Mouse (Mus musculus) limb, embryonic 15.5 days (tissue): ENCODE measurements around the gene Pnma1. TPM values are rescaled to one million over a fixed set of nuclear protein-coding genes. Genes with fewer than 3 reads are reported as not detected.

Experiments
- ATAC-seq: fragments of 200-750 bp; cut with Nextera tagmentation; 2 replicates; pipeline ENCODE4 v1.8.0; 2017; ENCODE audit warnings: low read depth, moderate TSS enrichment; ENCODE audit not compliant: insufficient number of reproducible peaks, low FRiP score, low TSS enrichment
- H3K27ac ChIP-seq: fragments of 300-500 bp; sonication (generic); 2 replicates; pipeline ENCODE4 v1.5.1; 2015; ENCODE audit warnings: moderate library complexity, mild to moderate bottlenecking, inconsistent platforms
- H3K27me3 ChIP-seq: fragments of 300-500 bp; sonication (generic); 2 replicates; pipeline ENCODE4 v1.6.1; 2015; ENCODE audit warnings: inconsistent platforms
- H3K36me3 ChIP-seq: fragments of 300-500 bp; sonication (generic); 2 replicates; pipeline ENCODE4 v1.6.1; 2015; ENCODE audit warnings: inconsistent platforms
- H3K4me1 ChIP-seq: fragments of 300-500 bp; sonication (generic); 2 replicates; pipeline ENCODE4 v1.6.1; 2015; ENCODE audit warnings: inconsistent platforms
- H3K4me2 ChIP-seq: fragments of 300-500 bp; sonication (generic); 2 replicates; pipeline ENCODE4 v1.6.1; 2015; ENCODE audit warnings: mild to moderate bottlenecking, inconsistent platforms
- H3K4me3 ChIP-seq: fragments of 300-500 bp; sonication (generic); 2 replicates; pipeline ENCODE4 v1.5.1; 2015; ENCODE audit warnings: mild to moderate bottlenecking, inconsistent platforms
- H3K9ac ChIP-seq: fragments of 300-500 bp; sonication (generic); 2 replicates; pipeline ENCODE4 v1.6.1; 2015; ENCODE audit warnings: inconsistent platforms
- H3K9me3 ChIP-seq: fragments of 300-500 bp; sonication (generic); 2 replicates; pipeline ENCODE4 v1.6.1; 2016; ENCODE audit warnings: inconsistent platforms
- WGBS: fragments of 180-500 bp; shearing (Covaris S2); methylation state at CpG from one replicate; pipeline ENCODE4 v1.1.7; 2015; 5-methylcytosine and 5-hydroxymethylcytosine counted together
- polyA plus RNA-seq: library from polyadenylated mRNA; unstranded; fragments of >200 nt; fragmentation: Nextera tagmentation; extraction: Ambion mirVana; gene quantifications from 2 replicates; pipeline ENCODE4 v1.2.1, GENCODE M21; 2015

Gene Pnma1
- polyA plus RNA-seq, 1 experiment from 2014 or later, result 0.93 TPM

DNA sequence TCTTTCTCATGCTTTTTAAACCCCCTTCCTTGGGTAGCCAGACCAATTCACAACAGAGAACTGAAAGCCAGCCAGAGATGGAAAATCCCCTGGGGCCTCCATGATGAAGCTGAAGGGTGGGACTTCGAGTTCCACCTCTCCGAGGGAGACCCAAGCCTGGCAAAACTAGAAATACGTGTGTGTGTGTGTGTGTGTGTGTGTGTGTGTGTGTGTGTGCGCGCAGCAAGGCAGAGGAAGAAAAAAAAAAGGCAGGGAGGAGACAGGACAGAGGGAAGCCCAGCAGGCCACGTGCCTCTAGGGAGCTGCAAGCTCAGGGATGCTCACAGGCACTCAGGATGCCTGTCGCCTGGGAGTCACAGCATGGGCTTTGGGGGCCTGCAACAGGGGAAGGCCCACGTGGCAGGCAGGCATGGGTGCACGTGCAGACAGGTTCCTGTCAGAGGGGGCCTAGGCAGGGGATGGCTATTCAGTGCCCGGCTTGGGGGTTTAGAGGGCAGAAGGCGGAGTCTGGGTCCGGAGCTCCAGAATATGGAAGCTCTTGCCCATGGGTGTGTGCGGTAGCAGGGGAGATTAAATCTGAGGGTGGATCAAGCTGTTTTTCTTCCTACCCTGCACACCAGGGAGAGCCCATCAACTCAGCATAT lies 28.0 kb upstream of the Pnma1 start:
- WGBS, result 9% methylated on average over 12 of the region's 13 CpGs
- no peak for ATAC-seq
- Histone ChIP-seq H3K36me3 (peaks cover 29% of the 10 kb centered on the region), H3K9me3 (no peaks in the 10 kb centered on the region), H3K27me3 (no peaks in the 10 kb centered on the region), H3K4me1 (peaks cover 85% of the 10 kb centered on the region), H3K9ac (peak overlapping the region; percentile 47), H3K4me2 (peak overlapping the region; percentile 64), H3K4me3 (peak overlapping the region; percentile 44), H3K27ac (peak overlapping the region; percentile 92)

DNA sequence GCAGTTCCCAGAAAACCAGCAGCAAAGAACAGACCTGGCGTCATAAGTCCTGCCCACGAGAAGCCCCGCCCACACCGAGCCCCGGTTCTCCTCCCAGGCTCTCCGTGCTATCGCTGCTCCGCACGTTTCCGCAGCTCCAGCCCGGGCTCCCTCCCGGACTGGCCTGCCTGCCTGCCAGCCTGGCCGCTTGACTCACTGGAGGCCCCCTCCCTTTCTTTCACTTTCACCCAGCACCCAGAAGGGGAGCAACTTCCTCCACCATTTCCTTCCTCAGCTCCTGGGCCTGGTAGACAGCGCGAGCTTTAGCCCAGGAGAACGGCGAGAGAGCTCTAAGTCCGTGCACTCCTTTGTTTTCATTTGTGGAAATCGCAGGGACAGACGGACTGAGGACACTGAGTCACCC lies 27.4 kb upstream of the Pnma1 start:
- H3K27me3 ChIP-seq, result no peaks in the 10 kb centered on the region
- H3K27ac ChIP-seq, result peak overlapping the region; percentile 92
- H3K4me1 ChIP-seq, result peaks cover 79% of the 10 kb centered on the region
- peak; percentile 45 for ATAC-seq
- H3K4me3 ChIP-seq, result peak overlapping the region; percentile 44
- peaks cover 32% of the 10 kb centered on the region for H3K36me3 ChIP-seq
- WGBS, result under 1% methylated on average over 20 of the region's 20 CpGs
- peak overlapping the region; percentile 47 for H3K9ac ChIP-seq
- peak overlapping the region; percentile 64 for H3K4me2 ChIP-seq
- H3K9me3 ChIP-seq, result no peaks in the 10 kb centered on the region

DNA sequence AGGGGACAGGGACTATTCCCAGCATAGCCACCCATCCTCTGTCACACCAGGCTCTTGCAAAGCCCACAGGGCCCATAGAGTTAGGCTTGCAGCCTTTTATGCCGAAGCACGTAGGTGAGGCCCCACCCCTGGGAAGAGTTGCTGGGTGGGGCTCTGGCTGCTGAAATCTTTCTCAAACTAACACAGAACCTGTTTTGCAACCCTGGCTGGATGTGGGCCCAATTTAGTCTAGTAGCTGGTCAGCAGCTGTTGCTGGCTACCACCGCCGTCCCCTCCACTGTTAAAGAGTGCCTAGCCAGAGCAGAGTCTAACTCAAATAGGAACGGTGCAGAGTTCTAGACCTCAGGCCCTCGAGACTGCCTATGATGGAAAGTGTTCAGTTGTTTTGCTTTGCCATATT lies 26.6 kb upstream of the Pnma1 start:
- 52% methylated on average over 6 of the region's 6 CpGs for WGBS
- no peak for ATAC-seq
- H3K4me2 ChIP-seq, result peak overlapping the region; percentile 64
- H3K4me1 ChIP-seq, result peaks cover 71% of the 10 kb centered on the region
- peak overlapping the region; percentile 92 for H3K27ac ChIP-seq
- H3K4me3 ChIP-seq, result 0 out of 2 replicates have a peak overlapping the region, but pooled peaks have one; percentile 44
- H3K27me3 ChIP-seq, result no peaks in the 10 kb centered on the region
- H3K9ac ChIP-seq, result no peak overlapping the region
- peaks cover 36% of the 10 kb centered on the region for H3K36me3 ChIP-seq
- H3K9me3 ChIP-seq, result no peaks in the 10 kb centered on the region

DNA sequence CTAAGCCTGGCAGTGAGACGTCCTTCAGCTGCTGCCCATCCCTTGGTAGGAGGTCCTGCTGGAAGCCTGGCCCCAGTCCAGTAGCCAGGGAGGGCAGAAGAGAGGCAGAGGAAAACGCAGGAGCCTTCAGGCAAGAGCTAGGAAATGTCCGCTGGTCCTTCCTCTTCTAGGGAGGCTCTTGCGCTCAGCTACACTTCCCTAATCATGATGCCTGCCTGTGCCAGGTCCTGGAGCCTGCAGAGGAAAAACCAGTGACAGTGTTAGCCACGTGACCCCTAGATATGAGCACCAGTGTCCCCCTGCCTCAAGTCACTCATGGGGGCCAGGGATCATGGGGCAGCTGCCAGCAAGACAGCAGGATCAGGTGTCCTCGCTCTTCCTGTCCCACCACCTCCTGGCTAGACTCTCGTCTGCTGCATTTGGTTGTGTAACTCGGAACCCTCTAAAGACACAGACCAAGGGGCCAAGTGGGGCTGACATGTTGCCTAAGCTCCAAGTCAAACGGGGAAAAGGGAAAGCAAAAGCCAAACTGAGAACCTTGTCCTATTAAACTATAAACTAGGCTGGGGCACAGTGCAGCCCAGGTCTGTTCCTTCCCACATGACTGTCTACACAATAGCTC lies 26.0 kb upstream of the Pnma1 start:
- H3K27me3 ChIP-seq, result no peaks in the 10 kb centered on the region
- no peaks in the 10 kb centered on the region for H3K9me3 ChIP-seq
- peak overlapping the region; percentile 92 for H3K27ac ChIP-seq
- H3K36me3 ChIP-seq, result peaks cover 42% of the 10 kb centered on the region
- 66% methylated on average over 9 of the region's 9 CpGs for WGBS
- peak overlapping the region; percentile 64; the same call in 1 of the 2 replicates for H3K4me2 ChIP-seq
- ATAC-seq, result no peak
- H3K4me3 ChIP-seq, result no peak overlapping the region
- peaks cover 66% of the 10 kb centered on the region for H3K4me1 ChIP-seq
- H3K9ac ChIP-seq, result no peak overlapping the region

DNA sequence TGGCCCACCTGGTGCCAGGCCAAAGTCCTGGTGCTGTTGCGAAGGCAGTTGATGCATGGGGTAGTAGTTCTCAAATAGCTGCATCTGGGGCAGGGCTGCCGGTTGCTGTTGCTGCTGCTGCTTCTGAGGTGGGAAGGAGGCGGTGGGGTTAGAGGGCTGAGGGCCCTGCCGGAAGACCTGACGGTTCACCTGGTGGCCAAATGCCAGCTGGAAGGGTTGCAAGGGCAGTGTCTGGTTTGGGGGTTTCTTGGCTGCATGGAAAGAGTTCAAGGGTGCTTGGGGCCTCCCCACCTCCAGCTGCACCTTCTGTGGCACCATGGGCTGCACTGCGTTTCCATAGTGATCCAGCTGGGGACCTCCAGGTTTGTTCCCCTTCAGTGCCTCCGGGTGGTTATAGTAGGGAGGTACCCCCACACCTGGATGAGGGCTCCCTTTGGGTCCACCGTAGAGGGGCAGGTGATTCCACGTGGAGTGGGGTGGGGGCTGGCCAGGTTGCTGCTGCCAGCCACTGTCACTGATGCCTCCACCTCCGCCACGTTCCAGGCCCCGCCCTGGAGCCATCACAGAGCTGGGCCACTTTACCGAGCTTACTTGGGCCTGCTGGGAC lies 25.1 kb upstream of the Pnma1 start:
- Histone ChIP-seq H3K27ac (peak overlapping the region; percentile 92), H3K4me2 (no peak overlapping the region), H3K4me3 (no peak overlapping the region), H3K36me3 (peaks cover 42% of the 10 kb centered on the region), H3K9ac (no peak overlapping the region), H3K27me3 (no peaks in the 10 kb centered on the region), H3K4me1 (peaks cover 57% of the 10 kb centered on the region), H3K9me3 (no peaks in the 10 kb centered on the region)
- ATAC-seq, result no peak
- WGBS, result 81% methylated on average over 13 of the region's 13 CpGs

DNA sequence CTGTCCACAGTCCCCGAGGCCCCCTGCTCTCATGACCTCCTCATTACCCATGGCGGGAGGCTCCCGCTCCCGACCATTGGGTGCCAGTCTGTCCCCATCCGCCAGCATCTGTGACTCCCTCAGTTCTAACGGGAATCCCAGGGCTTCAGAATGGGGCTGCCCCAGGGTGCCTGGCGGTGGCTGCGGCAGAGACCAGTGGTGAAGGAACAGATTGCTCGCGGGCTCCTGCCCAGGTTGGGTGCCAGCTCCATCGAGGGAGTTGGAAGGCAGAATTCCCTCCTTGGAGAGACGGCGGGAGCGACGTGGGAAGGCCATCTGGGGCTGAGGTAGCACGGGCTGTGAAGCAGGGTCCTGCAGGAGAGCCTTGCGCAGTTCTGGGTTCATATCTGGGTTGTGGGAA lies 24.6 kb upstream of the Pnma1 start:
- peaks cover 52% of the 10 kb centered on the region for H3K4me1 ChIP-seq
- H3K27ac ChIP-seq, result no peak overlapping the region
- H3K9me3 ChIP-seq, result no peaks in the 10 kb centered on the region
- no peak overlapping the region for H3K9ac ChIP-seq
- H3K4me2 ChIP-seq, result no peak overlapping the region
- H3K27me3 ChIP-seq, result no peaks in the 10 kb centered on the region
- H3K4me3 ChIP-seq, result no peak overlapping the region
- ATAC-seq, result no peak
- 90% methylated on average over 17 of the region's 17 CpGs for WGBS
- peaks cover 42% of the 10 kb centered on the region for H3K36me3 ChIP-seq

DNA sequence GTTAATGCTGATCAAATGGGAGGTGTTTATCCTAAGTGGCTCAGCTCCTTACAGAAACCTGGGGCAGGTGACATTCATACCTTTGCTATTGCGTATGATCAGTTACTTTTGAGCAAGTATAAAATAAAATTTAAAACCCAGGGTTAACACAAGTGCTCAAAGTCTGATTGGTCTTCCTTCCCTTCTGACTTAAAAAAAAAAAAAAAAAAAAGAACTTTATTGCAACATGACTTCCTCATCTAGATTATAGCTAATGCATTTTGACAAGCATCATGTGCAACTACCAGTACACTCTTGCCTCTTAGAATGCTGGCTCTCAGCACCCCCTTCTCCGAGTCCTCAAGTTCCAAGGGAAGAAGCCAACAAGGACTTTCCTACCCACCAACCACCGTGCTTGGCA lies 23.9 kb upstream of the Pnma1 start:
- Histone ChIP-seq H3K4me1 (peaks cover 46% of the 10 kb centered on the region), H3K9me3 (no peaks in the 10 kb centered on the region), H3K4me2 (no peak overlapping the region), H3K27me3 (no peaks in the 10 kb centered on the region), H3K9ac (no peak overlapping the region), H3K4me3 (no peak overlapping the region), H3K27ac (no peak overlapping the region), H3K36me3 (peaks cover 42% of the 10 kb centered on the region)
- WGBS, result 89% methylated on average over 3 of the region's 3 CpGs
- ATAC-seq, result no peak

DNA sequence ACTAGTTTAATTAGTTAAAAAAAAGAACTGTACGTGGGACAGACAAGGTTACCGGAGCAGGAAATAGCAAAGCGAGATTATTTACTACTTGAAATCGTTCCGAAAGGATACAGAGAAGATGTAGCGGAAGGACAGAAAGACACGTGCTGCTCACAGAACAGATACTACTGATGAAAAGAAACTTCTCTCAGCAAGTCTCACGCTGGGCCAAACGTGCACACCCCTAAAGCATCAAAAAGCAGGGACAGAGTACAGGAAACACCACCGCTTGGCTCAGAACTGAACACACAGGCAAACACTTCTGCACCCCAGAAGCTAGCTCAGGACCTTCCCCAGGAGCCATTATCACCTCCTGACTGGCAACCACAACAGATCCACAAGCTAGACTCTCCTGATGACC lies 22.3 kb upstream of the Pnma1 start:
- WGBS, result 85% methylated on average over 10 of the region's 10 CpGs
- no peak for ATAC-seq
- H3K36me3 ChIP-seq, result peaks cover 46% of the 10 kb centered on the region
- no peak overlapping the region for H3K27ac ChIP-seq
- H3K4me3 ChIP-seq, result no peak overlapping the region
- H3K4me1 ChIP-seq, result peaks cover 40% of the 10 kb centered on the region
- no peak overlapping the region for H3K4me2 ChIP-seq
- no peak overlapping the region for H3K9ac ChIP-seq
- H3K27me3 ChIP-seq, result no peaks in the 10 kb centered on the region
- H3K9me3 ChIP-seq, result no peaks in the 10 kb centered on the region

DNA sequence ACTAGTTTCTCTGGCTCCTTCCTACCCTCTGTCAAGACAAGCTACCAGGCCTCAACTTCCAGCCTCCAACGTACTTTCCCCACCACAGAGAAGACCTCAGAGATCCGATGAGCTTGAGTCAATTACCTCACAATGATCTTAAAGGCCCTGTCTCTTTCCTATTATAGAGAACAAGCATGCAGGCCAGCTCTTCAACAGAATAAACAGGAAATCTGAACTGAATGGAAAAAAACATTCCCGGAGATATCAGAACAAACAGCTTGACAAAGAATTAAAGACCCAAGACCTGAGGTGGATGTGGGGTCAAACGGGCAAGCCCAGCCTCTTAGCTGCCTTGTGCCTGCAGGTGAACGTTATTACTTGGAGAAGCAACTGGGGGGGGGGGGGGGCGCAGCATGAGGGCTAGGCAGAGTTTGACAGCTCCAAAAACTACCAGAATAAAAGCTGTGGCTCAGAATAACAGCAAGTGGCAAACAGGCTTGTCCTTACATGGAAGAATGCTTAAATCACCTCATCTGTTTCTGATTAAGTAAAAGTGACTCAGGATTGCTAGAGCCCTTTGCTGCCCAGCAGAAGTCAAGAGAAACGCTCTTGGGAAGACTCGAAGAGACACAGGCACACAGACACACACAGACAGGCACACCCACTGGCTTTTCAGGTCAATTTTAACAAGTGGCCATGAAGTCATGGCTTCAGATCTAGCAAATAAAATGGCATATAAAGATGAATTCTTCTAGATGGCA lies 17.5 kb upstream of the Pnma1 start:
- ATAC-seq, result no peak
- H3K9ac ChIP-seq, result no peak overlapping the region
- no peak overlapping the region for H3K4me2 ChIP-seq
- no peak overlapping the region for H3K4me3 ChIP-seq
- no peaks in the 10 kb centered on the region for H3K27me3 ChIP-seq
- peaks cover 16% of the 10 kb centered on the region for H3K4me1 ChIP-seq
- H3K27ac ChIP-seq, result peak overlapping the region; percentile 47; the same call in 1 of the 2 replicates
- H3K36me3 ChIP-seq, result peaks cover 48% of the 10 kb centered on the region
- H3K9me3 ChIP-seq, result no peaks in the 10 kb centered on the region
- WGBS, result 26% methylated on average over 8 of the region's 8 CpGs

DNA sequence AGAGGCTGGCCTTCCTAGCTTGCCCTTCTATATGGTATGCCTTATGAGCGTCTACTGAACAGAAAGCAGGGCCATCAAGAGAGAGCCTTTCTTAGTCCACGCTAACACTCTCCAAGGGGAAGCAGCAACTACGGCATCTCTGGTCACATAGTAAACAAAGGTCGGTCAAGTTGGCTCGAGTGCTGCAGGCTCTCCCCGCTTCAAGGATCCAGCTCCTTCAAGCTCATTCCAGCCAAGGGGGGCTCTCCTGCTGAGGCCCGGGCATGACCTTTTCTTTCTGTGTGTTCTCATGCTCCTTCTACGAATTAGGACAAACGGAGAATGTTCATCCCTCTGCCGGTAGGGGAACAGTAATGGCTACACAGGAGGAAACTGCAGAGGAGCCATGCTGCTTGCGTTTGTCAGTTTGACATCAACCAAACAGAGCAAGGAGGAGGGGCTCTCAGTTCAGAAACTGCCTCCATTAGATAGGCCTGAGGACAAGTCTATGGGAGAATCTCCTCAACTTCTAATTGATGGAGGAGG lies 15.4 kb upstream of the Pnma1 start:
- Histone ChIP-seq H3K27me3 (no peaks in the 10 kb centered on the region), H3K4me3 (no peak overlapping the region), H3K4me2 (no peak overlapping the region), H3K4me1 (peaks cover 16% of the 10 kb centered on the region), H3K9me3 (no peaks in the 10 kb centered on the region), H3K27ac (no peak overlapping the region), H3K36me3 (peaks cover 58% of the 10 kb centered on the region), H3K9ac (no peak overlapping the region)
- ATAC-seq, result no peak
- 86% methylated on average over 11 of the region's 11 CpGs for WGBS

DNA sequence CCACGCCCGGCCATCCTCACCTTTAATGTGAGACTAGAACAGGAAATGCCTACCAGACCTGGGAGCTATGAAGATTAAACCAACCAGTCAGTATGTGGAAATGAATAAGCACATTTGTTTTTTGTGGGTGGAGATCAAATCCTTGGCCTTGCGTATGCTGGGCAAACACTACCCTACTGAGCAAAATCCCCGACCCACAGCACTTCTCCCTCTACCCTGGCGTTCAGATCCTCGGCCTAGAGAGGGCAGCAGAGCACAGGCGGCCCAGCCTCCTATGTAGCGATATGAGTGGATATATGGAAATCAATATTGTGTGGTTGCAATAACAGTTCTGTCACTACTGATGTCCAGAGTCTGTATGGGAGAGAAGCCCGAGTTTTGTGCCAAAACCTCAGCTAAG lies 14.8 kb upstream of the Pnma1 start:
- H3K4me3 ChIP-seq, result no peak overlapping the region
- peaks cover 63% of the 10 kb centered on the region for H3K36me3 ChIP-seq
- H3K27ac ChIP-seq, result no peak overlapping the region
- peaks cover 16% of the 10 kb centered on the region for H3K4me1 ChIP-seq
- no peak for ATAC-seq
- H3K27me3 ChIP-seq, result no peaks in the 10 kb centered on the region
- no peak overlapping the region for H3K4me2 ChIP-seq
- no peak overlapping the region for H3K9ac ChIP-seq
- no peaks in the 10 kb centered on the region for H3K9me3 ChIP-seq
- WGBS, result 82% methylated on average over 9 of the region's 9 CpGs
